Mouse (Mus musculus) hindbrain, embryonic 12.5 days (tissue): Measurements from ENCODE around the gene Wdr90. TPM values are rescaled to one million over a fixed set of nuclear protein-coding genes. Genes with fewer than 3 reads are reported as not detected.
"Not testable (repeated sequence)": the region's sequence is repeated elsewhere in the genome, so short reads cannot be mapped to it uniquely, and the experiment has no call there.

ENCODE experiments used
- ATAC-seq: fragments of 200-750 bp; cut with Nextera tagmentation; 2 replicates; pipeline ENCODE4 v1.8.0; 2017; ENCODE audit warnings: moderate TSS enrichment; ENCODE audit not compliant: low FRiP score
- H3K27ac ChIP-seq: fragments of 300-500 bp; sonication (generic); 2 replicates; pipeline ENCODE4 v1.5.1; 2016; ENCODE audit warnings: mild to moderate bottlenecking
- H3K27me3 ChIP-seq: fragments of 300-500 bp; sonication (generic); 2 replicates; pipeline ENCODE4 v1.6.1; 2016; ENCODE audit warnings: mild to moderate bottlenecking
- H3K36me3 ChIP-seq: fragments of 300-500 bp; sonication (generic); 2 replicates; pipeline ENCODE4 v1.6.1; 2016; ENCODE audit warnings: mild to moderate bottlenecking
- H3K4me1 ChIP-seq: fragments of 300-500 bp; sonication (generic); 2 replicates; pipeline ENCODE4 v1.6.1; 2016
- H3K4me2 ChIP-seq: fragments of 300-500 bp; sonication (generic); replicated peaks from 2 replicates; pipeline ENCODE4 v1.6.1; 2016; ENCODE audit warnings: mild to moderate bottlenecking
- H3K4me3 ChIP-seq: fragments of 300-500 bp; sonication (generic); 2 replicates; pipeline ENCODE4 v1.5.1; 2016; ENCODE audit warnings: mild to moderate bottlenecking
- H3K9ac ChIP-seq: fragments of 300-500 bp; sonication (generic); 2 replicates; pipeline ENCODE4 v1.6.1; 2016; ENCODE audit warnings: mild to moderate bottlenecking, moderate library complexity
- H3K9me3 ChIP-seq: fragments of 300-500 bp; sonication (generic); replicated peaks from 2 replicates; pipeline ENCODE4 v1.6.1; 2016; ENCODE audit warnings: mild to moderate bottlenecking
- WGBS: fragments of 180-500 bp; shearing (Covaris S2); methylation state at CpG from one replicate; pipeline ENCODE4 v1.1.7; 2016; 5-methylcytosine and 5-hydroxymethylcytosine counted together
- polyA plus RNA-seq: library from polyadenylated mRNA; unstranded; fragments of >200 nt; fragmentation: Nextera tagmentation; extraction: Ambion mirVana; gene quantifications from 2 replicates; pipeline ENCODE4 v1.2.1, GENCODE M21; 2016

The Wdr90 gene
- polyA plus RNA-seq, 1 experiment from 2014 or later, result 30.0 TPM

DNA sequence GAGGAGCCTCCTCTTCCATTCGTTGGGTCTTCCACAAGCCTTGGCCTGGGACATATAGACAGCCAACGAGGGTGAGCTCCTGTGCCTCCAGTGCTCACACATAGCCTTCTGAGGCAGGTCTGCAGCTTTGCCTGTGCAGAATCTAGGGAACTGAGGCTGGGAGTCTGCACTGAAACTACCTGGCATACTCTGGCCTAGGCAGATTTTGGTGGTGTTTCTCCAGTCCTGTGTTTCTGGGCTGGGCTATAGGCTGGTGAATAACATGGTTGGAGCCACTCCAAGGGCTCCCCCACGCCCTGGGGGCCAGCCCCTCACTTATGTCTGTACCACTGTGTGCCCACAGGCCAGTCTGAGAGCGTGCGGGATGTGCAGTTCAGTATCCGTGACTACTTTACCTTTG is 36.0 kb downstream of the Wdr90 start:
- no peak overlapping the region for H3K9ac ChIP-seq
- 89% methylated on average over 6 of the region's 6 CpGs for WGBS
- H3K4me1 ChIP-seq, result peaks cover 58% of the 10 kb centered on the region
- no peaks in the 10 kb centered on the region for H3K9me3 ChIP-seq
- H3K36me3 ChIP-seq, result peaks cover 37% of the 10 kb centered on the region
- H3K4me2 ChIP-seq, result peak overlapping the region; percentile 74; the same call in 1 of the 2 replicates
- ATAC-seq, result no peak
- no peak overlapping the region for H3K27ac ChIP-seq
- H3K4me3 ChIP-seq, result no peak overlapping the region
- peaks cover 6% of the 10 kb centered on the region for H3K27me3 ChIP-seq

DNA sequence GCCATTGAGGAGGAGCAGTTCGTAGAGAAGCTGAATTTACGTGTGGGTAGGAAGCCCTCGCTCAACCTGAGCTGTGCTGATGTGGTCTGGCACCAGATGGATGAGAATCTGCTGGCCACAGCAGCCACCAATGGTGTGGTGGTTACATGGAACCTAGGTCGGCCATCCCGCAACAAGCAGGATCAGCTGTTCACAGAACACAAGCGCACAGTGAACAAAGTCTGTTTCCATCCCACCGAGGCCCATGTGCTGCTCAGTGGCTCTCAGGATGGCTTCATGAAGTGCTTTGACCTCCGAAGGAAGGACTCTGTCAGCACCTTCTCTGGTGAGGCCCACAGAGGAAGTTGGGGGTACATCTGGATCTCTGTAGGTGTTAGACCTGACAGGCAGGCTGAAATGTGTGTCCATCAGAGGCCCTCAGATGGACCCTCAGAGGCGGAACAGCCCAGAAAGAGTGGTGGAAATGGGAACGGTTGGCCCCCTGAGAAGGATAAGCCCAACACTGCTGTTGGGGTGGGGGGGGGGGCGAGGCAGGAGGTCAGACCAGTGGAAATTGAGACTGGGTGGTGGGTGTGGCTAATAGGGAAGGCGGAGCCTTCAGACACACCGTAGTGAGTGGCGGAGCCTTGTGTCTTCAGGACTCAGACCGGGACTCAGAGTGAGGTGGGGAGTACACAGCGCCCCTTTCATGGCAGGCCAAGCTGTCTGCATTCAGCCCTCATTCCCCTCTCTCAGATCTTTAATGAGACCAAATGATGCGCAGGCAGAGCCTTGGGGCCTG is 36.7 kb downstream of the Wdr90 start:
- WGBS, result 72% methylated on average over 17 of the region's 17 CpGs
- no peak overlapping the region for H3K27ac ChIP-seq
- H3K9ac ChIP-seq, result peak overlapping the region; percentile 80
- H3K4me3 ChIP-seq, result peak overlapping the region; percentile 55
- H3K36me3 ChIP-seq, result peaks cover 32% of the 10 kb centered on the region
- H3K4me2 ChIP-seq, result peak overlapping the region; percentile 74
- no peak for ATAC-seq
- H3K27me3 ChIP-seq, result peaks cover 13% of the 10 kb centered on the region
- H3K9me3 ChIP-seq, result no peaks in the 10 kb centered on the region
- H3K4me1 ChIP-seq, result peaks cover 50% of the 10 kb centered on the region

DNA sequence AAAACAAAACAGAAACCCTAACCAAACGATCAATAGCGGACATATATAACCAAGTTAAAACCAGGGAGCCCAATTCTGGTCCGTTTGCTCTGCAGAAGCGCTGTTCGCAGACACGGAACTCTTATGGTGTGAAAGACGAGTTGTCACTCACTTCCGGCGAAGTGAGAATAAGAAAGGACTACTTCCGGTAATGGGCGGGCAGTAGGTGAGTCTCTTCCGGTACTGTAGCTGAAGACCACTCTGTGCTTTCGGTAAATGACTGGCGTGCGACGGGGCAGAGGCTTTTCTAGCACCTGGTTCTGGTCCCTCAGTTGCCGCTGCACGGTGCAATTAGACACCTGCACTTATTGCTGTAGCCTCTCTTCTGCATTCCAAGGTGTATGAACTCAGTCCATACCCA is 37.8 kb downstream of the Wdr90 start, which contains the start of gene Wdr24:
Gene Wdr24 (plus strand): TSS at position 176 of the 400 bp plus-strand sequence.
- Histone ChIP-seq H3K4me3 (peak within 1 kb of the TSS; percentile 55), H3K9me3 (no peaks in the 10 kb centered on the region), H3K27me3 (peaks cover 24% of the 10 kb centered on the region), H3K36me3 (peaks cover 36% of the 10 kb centered on the region), H3K4me2 (peak within 1 kb of the TSS; percentile 74), H3K4me1 (peaks cover 49% of the 10 kb centered on the region), H3K9ac (peak within 1 kb of the TSS; percentile 80), H3K27ac (peak within 1 kb of the TSS; percentile 70; the same call in 1 of the 2 replicates)
- WGBS, result under 1% methylated on average over 18 of the region's 18 CpGs
- ATAC-seq, result peak; percentile 51

DNA sequence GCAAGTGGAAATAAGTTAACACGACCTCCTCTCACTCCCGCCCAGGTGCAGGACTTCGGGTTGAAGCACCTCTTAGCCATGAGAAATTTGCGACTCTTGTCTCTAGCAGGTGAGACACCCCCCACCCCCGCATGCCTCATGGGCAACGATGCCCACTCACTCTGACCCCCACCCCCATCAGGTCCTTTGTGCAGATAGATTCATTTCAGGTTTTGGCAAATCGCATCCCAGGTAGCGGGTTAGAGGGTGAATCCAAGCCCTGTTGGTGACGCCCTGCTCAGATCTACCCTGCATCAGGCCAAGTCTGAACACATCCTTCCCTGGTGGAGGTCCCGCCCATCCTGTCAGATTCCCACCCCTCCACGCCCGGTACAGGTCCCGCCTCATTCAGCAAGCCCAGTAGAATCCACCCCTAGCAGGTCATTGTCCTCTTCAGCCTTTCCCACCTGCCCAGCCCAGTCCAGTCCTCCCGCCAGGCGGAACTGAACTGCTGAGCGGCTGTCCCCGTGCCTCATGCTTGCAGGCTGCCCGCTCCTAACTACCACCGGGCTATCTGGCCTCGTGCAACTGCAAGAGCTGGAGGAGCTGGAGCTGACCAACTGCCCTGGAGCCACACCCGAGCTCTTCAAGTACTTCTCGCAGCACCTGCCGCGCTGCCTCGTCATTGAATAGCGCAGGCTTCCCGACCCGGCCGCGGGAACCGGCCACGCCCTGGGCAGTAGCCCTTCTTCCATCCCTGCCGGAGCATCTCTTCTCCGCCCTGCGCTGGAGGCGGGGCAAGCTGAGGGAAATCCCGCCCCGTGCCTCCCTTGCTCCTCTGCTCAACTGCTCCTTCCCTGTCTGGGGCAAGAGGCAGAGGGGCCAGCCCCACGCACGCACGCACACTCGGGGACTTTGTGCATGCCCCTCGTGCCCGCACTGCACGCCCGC is 42.2 kb downstream of the Wdr90 start:
- H3K4me2 ChIP-seq, result peak overlapping the region; percentile 25
- 0 out of 2 replicates have a peak, but pooled peaks have one; percentile 29 for ATAC-seq
- peak overlapping the region; percentile 38 for H3K9ac ChIP-seq
- peaks cover 10% of the 10 kb centered on the region for H3K4me1 ChIP-seq
- peaks cover 21% of the 10 kb centered on the region for H3K36me3 ChIP-seq
- H3K27me3 ChIP-seq, result peaks cover 45% of the 10 kb centered on the region
- H3K9me3 ChIP-seq, result no peaks in the 10 kb centered on the region
- 8% methylated on average over 46 of the region's 46 CpGs for WGBS
- peak overlapping the region; percentile 4; the same call in 1 of the 2 replicates for H3K4me3 ChIP-seq
- no peak overlapping the region for H3K27ac ChIP-seq

DNA sequence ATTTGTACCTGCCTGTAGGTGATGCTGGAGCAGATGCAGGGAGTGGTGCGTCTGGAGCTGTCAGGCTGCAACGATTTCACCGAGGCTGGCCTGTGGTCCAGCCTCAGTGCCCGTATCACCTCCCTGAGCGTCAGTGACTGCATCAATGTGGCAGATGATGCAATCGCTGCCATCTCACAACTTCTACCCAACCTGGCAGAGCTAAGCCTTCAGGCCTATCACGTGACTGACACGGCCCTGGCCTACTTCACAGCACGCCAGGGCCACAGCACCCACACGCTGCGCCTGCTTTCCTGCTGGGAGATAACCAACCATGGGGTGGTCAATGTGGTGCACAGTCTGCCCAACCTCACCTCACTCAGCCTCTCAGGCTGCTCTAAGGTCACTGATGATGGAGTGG is 43.6 kb downstream of the Wdr90 start:
- Histone ChIP-seq H3K4me3 (no peak overlapping the region), H3K36me3 (peaks cover 21% of the 10 kb centered on the region), H3K9me3 (no peaks in the 10 kb centered on the region), H3K27ac (no peak overlapping the region), H3K27me3 (peaks cover 45% of the 10 kb centered on the region), H3K4me1 (peaks cover 14% of the 10 kb centered on the region), H3K4me2 (no peak overlapping the region), H3K9ac (no peak overlapping the region)
- ATAC-seq, result no peak
- 85% methylated on average over 11 of the region's 11 CpGs for WGBS

DNA sequence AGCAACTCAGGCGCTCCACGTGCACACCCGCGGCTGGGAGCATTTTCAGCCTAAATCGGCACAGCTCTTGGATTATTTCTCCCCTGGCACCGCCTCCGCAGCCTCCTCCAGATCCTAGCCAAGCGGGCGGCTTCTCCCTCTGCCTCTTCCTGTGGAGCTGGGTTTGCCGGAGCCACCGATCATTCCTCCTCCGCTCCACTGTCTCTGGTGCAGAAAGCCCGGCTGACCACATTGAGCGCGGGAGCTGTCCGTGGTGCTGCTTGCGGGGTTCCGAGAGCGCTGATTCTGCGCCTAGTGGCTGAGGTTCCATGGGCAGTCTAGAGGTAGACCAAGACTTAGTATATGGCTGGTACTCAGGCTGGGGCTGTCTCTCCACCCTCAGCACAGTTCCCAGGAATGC is 47.8 kb downstream of the Wdr90 start:
- Histone ChIP-seq H3K9me3 (no peaks in the 10 kb centered on the region), H3K9ac (peak overlapping the region; percentile 50), H3K4me2 (peak overlapping the region; percentile 36), H3K27me3 (peaks cover 37% of the 10 kb centered on the region), H3K36me3 (peaks cover 13% of the 10 kb centered on the region), H3K4me1 (peaks cover 35% of the 10 kb centered on the region), H3K27ac (peak overlapping the region; percentile 24; the same call in 1 of the 2 replicates), H3K4me3 (peak overlapping the region; percentile 9)
- WGBS, result 3% methylated on average over 20 of the region's 20 CpGs
- ATAC-seq, result no peak

DNA sequence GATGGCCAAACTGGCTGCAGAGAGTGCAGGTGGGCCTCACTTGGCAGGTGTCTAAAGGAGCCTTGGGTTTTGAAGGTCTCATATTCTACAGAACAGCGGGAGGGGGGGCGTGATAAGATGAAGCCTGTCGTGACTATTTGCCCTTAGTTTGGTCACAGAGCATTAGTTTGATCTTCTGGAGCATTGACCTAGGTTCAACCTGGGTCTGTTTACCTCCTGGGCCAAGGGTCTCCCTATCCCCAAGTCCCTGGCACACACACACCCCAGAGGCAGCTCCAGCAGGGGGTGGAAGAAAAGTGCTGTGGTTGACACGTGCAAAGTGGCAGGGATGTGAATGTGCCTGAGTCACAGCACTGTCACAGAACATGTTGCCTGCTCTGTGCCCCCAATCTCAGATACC is 50.4 kb downstream of the Wdr90 start:
- H3K36me3 ChIP-seq, result no peaks in the 10 kb centered on the region
- H3K9me3 ChIP-seq, result no peaks in the 10 kb centered on the region
- 75% methylated on average over 4 of the region's 4 CpGs for WGBS
- 0 out of 2 replicates have a peak overlapping the region, but pooled peaks have one; percentile 92 for H3K9ac ChIP-seq
- H3K4me3 ChIP-seq, result no peak overlapping the region
- H3K4me2 ChIP-seq, result peak overlapping the region; percentile 84
- no peak for ATAC-seq
- H3K27ac ChIP-seq, result no peak overlapping the region
- H3K4me1 ChIP-seq, result peaks cover 43% of the 10 kb centered on the region
- peaks cover 16% of the 10 kb centered on the region for H3K27me3 ChIP-seq

DNA sequence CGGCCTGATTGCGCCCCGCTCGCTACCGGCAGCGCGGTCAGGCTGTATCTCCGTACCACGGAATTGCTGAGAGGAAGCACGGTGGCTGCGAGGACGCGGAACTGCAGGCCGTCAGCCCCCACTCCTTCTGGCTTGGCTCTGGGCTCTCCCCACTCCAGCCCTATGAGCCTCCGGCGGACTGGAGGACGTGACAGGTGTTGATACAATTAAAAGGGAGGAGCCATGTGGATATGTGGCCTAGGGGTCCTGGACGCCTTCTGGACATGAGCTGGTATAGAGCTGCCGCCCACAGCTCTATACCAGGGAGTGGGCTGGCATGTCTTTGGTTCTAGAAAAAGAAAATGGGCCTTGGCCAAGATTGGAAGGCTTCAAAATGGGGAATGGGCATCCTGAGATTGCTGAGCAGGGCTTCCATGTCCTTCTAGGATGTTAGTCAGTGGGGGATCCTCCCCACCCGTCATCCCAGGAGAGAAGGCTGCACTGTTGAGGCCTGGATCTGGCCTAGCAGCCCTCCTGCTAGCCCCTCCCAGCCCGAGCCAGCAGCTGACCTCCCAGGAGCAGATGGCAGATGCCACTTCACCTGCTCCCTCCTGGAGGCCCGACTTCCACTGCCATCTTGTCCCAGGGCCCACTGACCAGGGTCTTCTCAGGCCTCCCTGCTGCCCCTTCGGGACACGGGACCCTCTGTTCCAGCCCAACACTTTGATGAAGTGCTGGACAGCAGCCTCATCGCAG is 51.5 kb downstream of the Wdr90 start:
- Histone ChIP-seq H3K4me1 (peaks cover 43% of the 10 kb centered on the region), H3K27ac (peak overlapping the region; percentile 98), H3K27me3 (peaks cover 16% of the 10 kb centered on the region), H3K36me3 (no peaks in the 10 kb centered on the region), H3K4me2 (peak overlapping the region; percentile 84), H3K4me3 (peak overlapping the region; percentile 86), H3K9me3 (no peaks in the 10 kb centered on the region), H3K9ac (peak overlapping the region; percentile 92)
- peak; percentile 78 for ATAC-seq
- 4% methylated on average over 25 of the region's 25 CpGs for WGBS

DNA sequence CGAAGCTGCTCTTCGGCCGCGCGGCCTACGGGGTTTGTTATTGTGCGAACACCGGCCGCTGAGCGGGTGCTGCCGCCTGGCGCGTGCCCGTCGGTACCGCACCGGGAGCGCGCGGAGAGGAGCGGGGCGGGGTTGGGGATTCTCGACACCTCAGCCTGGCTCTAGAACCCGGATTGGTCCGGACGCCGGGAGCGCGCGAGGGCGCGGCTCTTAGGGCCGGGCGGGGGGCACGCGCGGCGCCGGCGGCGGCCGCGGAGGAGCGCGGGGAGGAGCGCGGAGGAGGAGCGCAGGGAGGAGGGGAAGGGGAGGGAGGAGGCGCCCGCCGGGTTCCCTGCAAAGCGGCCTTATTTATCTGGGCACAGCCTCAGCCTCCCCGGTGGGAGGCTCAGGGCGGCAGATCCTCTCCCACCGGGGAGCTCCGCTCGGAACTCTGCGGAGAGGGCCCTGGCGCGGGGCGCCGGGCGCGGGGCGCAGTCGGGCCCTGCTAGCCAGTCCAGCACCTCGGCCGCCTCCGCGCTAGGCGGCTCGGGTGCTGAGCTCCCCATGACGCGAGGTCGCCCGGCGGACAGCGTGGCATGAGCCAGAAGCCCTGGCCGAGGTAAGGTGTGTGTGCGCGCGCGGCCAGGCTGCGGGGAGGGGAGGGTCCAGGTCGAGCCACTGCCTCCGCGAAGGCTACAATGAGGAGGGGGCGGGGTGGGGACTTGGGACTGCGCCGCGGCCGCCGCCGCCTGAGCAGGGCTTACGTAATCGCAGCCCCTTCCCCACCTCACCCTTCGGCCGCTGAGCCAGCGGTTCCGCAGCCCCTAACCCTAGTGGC is 52.3 kb downstream of the Wdr90 start, which contains the start of gene Fbxl16:
Gene Fbxl16 (plus strand): TSS at position 297 of the 817 bp plus-strand sequence.
- H3K9me3 ChIP-seq, result no peaks in the 10 kb centered on the region
- H3K27ac ChIP-seq, result peak within 1 kb of the TSS; percentile 98
- H3K9ac ChIP-seq, result peak within 1 kb of the TSS; percentile 92
- H3K4me2 ChIP-seq, result peak within 1 kb of the TSS; percentile 84
- peak; percentile 85 for ATAC-seq
- H3K27me3 ChIP-seq, result peaks cover 16% of the 10 kb centered on the region
- peak within 1 kb of the TSS; percentile 86 for H3K4me3 ChIP-seq
- WGBS, result under 1% methylated on average over 70 of the region's 100 CpGs
- peaks cover 46% of the 10 kb centered on the region for H3K4me1 ChIP-seq
- H3K36me3 ChIP-seq, result no peaks in the 10 kb centered on the region

DNA sequence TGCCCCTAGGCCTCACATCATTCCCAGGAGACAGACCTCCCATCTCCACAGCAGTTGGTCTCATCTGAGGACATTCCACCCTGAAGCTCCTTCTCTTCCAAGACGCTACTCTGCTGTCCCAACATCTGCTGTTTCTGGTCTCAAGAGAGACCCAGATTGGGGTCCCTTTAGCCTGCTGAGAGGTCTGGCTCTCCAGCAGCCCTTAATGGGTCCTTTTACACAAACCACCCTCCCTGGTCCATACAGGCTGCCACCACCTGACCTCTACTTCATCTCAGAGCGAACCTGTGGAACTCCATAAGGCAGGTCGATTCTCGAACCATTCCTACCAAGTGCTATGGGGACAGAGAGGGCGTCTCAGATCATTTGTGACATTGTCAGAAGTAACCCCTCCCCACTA is 53.3 kb downstream of the Wdr90 start:
- no peak for ATAC-seq
- Histone ChIP-seq H3K9ac (peak overlapping the region; percentile 92), H3K27ac (peak overlapping the region; percentile 98), H3K9me3 (no peaks in the 10 kb centered on the region), H3K4me2 (peak overlapping the region; percentile 84), H3K4me3 (peak overlapping the region; percentile 86), H3K4me1 (peaks cover 47% of the 10 kb centered on the region), H3K27me3 (peaks cover 16% of the 10 kb centered on the region), H3K36me3 (no peaks in the 10 kb centered on the region)
- 38% methylated on average over 5 of the region's 5 CpGs for WGBS

DNA sequence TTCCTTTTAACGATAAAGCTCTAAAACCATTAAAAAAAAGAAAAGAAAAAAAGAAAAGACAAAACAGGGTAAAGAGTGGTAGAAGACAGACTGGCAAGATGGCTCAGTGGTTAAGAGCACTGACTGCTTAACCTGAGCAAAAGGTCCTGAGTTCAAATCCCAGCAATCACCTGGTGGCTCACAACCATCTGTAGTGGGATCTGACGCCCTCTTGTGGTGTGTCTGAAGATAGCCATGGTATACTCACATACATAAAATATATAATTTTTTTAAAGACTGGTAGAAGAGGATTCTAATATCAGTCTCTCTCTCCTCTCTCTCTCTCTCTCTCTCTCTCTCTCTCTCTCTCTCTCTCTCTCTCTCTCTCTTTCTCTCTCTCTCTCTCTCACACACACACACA is 53.8 kb downstream of the Wdr90 start:
- H3K36me3 ChIP-seq, ATAC-seq, H3K4me3 ChIP-seq, H3K9me3 ChIP-seq, H3K27ac ChIP-seq, H3K4me2 ChIP-seq, H3K9ac ChIP-seq: not testable (repeated sequence)
- H3K27me3 ChIP-seq, result peaks cover 13% of the 10 kb centered on the region
- peaks cover 49% of the 10 kb centered on the region for H3K4me1 ChIP-seq
- 53% methylated on average over 2 of the region's 2 CpGs for WGBS
